Mouse (Mus musculus): Measurements from ENCODE around the gene Slc35f3.

Gene Slc35f3

DNA sequence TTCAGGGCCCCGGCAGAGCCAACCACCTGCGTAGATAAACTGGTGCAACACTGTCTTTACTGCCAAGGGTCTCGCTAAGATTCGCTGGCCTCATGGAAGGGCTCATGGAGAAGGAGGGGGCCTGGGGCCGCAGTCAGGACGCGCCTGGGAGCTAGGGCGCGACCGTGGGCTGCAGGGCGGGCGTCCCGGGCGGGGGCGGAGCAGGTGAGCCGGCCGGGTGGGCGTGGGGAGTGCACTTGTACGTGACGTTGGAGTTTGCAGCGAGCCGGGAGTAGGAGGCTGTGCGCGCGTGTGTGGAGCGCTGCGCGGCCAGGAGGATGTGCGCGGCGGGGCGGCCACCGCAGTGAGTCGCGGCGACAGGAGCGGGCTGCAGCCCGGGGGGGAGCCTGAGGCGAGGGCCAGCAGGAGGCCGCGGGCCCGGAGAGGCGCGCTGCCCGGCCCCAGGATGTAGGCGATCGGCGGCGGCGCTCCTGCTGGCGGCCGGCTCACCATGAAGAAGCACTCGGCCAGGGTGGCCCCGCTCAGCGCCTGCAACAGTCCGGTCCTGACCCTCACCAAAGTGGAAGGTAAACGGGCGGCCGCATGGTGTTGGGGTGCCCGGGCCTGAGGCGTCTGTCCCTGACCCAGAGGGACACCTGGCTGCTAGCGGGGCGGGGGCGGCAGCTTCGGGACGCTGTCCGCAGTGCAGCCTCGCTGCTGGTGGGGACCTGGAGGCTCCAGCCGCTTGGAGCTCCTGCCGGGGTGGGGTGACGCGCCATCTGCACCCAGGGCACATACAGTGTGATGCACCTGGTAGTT lies at the start of gene Slc35f3:
TSS of gene Slc35f3 (plus strand) at position 263 of the 798 bp plus-strand sequence.
- DNase-seq, result peak; percentile 75

DNA sequence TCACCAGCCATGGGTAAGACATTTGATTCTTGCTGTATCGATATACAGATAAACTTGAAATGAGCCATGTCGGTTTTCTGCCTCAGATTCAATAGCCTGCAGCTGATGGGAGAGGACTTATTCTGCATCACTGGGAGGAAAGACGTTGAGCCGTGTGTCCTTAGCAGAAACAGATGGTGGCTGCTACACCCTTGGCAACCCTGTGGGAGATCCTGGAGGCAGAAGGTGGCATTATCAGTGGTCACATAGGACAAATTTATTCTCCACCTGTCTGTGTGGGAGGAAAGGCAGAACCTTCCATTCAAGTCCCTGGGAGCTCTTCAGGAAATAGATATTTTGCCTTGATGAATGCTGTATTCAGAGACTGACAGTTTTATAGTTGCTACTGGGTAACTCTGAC lies 47.9 kb upstream of the Slc35f3 start:
- no peak for DNase-seq

DNA sequence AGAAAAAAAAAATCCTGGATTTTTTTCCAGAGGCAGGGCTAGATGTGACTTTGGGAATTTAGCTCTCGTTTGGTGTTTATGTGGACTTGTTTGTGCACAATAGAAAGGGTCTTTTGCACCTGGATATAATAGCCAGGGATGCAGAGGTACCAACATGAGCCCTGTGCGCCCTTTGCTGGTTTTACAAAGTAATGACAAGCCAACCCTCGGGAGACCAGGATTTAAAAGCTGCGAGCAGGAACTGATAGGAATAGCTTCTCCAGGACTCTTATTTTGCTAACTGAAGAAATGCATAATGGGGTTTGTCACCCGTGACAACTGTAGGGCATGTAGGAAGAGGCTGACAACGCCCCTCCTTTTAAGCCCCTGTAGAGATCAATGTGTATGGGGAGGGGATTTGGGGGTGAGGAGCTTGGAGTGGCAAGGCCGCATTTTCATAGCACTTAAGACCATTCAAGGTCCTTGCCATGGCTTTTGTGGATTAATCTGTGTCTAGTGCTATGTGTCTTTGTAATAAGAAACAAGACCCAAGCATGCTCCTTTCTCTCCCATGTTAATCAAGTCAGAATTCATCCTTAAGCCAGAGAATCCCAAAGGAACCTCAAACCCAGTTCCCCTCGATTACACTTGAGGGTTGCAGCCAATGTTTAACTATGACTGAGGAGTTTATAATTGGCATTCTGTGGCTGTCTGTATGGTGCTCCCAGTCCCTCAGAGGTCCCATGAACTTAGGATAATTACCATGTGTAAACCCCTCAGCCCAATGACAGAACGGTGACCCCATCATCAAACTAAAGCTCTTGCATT lies 41.6 kb upstream of the Slc35f3 start:
- peak; percentile 10 for DNase-seq

DNA sequence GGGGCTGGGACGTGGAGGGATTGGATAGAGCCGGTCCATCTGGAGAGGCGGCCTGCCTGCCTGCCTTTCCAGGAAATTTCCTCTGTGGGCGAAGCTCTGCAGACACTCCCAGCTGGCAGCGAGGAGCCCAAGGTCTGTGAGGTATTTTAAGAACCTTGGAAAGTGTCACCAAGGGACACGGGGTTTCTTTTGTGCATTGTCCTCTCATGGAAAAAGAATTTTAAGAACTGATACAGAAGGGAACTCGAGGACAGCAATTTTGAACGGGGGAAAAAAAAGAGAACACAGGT lies 41.0 kb upstream of the Slc35f3 start:
- no peak for DNase-seq

DNA sequence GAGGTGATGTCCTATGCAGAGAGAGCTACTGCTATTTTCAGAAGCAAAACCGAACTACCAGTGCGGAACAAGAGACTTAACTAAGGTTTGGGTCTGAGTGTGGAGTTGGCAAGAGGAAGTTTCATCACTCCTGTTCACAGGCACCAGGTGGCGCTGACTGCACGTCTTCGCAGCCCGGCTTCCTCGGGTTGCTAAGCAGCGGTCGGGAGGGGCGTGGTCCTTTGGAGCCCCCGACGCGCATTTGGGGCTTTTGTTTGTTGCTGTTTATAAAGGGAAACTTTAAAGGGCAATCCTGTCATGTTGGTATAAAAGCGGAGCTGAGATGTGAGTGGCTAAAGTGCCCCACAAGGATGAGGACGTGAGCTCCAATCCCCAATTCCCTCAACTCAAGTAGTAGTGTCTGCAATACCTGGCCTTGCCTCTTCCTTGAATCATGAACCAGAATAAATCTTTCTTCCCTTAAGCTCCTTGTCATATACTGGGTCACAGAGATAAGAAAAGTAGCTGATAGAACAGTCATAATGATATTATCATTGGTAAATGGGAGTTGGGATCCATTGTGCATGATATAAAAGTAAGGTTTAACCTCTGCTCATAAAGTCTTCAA lies 40.1 kb upstream of the Slc35f3 start:
- DNase-seq, result peak; percentile 90

DNA sequence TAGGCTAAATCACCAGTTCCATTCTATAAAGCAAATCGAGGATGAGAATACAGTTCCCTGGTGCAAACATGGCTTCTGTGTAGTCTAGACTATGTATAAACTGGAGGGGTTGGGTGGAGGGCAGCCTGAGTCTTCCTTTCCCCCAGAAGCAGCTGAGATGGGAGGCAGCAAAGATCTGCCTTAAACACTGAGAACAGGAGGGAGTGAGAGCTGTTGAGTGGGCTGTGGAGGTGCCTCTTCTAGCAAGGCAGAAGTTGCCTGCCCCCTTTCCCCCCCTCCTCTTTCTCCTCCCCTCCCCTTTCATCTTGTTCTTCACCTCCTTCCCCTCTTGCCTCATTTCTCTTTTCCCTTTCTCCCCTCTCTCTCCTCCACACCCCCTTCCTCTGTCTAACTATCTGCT lies 33.2 kb upstream of the Slc35f3 start:
- no peak for DNase-seq

DNA sequence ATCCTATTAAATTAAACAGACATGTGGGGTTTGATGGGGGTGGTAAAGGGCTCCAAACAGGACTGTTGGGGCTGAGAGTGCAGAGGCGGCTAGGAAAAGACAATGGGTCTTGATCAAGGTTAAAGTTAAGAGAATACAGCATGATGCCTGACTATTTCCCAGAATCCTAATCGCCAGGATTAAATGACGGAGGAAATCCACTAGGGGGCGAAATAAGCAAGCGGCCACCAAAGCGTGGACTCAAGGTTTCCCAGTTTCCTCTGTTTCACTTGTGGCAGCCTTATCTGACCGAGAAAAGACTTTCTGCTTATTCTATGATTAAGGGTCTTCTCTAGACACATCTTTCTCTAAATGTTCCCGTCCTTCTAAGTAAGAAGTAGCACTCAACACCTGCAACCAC lies 31.2 kb upstream of the Slc35f3 start:
- peak; percentile 28 for DNase-seq

DNA sequence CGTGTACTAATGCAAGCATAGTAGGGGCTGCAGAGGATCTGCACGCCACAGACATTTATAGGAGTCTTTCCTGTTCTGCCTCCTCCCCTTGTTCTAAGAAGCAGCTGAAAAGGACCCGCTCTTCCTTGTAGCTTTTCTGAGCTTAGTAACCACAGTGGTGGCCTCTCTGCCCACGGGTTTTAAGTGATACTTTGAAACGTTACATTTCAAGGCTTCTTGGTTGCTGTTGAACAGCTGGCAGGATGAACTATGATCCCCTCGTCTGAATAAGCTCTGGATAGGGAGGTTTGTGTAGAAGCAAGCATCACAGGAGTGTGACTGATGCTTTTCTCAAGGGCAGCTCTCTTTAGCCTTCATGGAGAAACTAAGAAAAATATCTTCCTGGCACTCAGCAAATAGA lies 28.6 kb upstream of the Slc35f3 start:
- DNase-seq, result no peak

DNA sequence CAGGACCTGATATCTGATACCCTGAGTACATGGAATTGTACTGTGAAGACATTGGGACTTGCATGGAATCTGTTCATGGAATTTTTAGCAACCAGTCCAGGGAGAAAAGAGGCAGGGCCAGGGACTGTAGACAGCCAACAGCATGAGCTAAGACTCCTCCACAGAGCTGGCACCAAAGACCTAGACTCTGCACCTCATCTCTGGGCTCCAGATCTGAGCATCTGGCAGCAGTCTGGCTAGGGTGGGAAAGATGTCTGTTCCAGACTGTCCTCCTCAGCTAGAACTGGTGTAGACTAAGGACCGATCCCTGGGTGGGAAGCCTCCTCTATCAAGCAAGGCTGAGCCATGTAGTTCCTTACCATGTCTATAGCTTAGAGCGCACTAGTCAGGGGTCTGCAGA lies 25.9 kb upstream of the Slc35f3 start:
- DNase-seq, result no peak

DNA sequence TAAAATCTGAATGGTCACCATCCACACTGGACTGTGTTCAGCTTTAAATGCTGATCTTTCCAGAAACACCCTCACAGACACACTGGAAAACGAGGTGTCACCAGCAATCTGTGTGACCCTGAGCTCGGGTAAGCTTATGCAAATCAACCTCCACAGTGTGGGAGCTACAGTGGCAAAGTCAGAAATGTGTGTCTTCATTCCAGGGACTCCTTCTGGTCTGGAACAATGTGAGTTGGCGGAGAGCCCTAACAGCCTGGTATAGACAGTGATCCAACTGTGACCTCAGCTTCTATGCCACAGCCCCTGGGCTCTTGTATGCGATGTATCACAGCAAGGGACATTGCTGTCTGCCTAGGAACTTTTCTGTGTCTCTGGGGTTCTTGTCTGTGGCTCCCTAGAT lies 25.3 kb upstream of the Slc35f3 start:
- no peak for DNase-seq

DNA sequence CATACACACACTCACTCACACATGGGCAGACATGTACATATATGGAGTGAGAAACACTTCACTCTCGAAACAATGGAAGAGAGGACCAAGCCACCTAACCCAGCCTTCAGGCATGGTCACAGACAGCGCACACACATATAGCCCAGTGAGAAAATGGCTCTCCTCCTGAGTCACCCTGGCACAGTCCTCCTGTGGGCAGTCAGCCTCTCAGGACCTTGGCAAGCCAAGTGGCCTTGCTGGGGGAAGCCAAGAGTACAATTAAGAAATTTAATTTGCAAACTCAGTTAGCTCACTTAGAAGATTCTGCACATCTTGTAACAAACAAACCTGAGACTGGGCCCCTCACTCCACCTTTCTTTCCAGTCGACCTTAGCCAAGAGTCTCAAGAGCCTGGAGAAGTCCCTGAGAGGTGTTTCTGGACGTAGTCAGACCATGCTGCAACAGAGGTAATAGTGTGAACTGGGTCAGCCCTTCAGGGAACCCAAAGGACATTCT lies 23.4 kb upstream of the Slc35f3 start:
- no peak for DNase-seq

DNA sequence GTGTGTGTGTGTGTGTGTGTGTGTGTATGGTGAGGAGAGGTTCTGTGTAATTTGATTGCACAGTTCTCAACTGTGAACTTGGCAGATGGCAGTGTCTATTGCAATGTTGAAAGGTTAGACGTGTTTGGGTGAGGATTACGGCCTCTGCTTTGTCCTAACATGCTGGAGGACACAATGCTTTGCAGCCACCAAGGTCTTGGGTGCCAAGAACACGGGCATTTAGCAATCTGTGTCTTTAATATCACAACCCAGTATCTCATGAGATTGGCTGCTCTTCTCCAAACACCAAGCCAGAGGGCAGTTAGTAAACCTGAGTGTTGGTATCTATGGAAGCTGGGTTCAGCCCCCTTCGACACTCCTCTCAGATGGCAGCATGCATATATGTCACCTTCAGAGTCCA lies 22.5 kb upstream of the Slc35f3 start:
- no peak for DNase-seq

DNA sequence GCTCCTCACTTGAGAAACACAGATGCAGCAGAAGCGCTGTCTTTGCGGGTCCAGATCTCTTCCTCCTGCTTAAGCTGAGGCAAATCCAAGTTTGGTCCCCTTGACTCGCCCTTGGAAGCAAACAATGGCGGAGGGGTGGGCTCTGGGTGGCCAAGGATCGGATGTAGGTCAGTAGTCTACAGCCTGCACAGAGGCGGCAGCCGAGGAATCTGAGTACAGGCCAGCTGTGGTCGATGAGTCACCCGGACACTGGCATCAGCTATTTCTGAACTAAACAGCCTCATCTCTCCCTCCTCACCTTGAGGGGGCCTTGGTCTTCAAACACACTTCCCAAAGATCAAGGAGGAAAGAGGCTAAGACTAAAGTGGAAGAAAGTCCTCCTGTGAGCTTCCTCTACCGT lies 6.4 kb upstream of the Slc35f3 start:
- DNase-seq, result no peak

DNA sequence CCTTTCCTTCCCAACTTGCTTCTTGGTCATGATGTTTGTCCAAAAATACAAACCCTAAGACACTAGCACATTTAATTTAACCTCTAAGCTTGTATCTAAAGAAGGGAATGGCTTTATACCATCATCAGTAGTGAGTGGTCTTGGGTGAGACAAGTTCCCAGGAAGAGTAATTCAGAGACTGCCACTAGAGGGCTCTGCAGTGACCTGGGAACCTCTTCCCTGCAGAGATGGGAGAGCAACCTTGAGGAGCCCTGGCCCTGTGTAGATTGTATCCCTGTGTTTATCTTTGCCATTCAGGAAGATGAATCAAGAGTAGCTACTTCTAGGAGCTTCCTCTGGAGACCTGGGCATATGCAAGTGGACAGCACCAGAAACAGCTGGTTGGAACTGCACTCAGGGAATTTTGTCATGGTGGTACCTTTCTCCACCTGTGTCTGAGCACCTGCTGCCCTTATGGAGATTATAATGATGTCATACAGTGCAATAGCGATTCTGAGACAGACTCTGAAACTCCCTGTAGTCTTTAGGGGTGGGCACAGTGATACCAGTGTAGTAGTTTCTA lies 993 bp upstream of the Slc35f3 start:
- peak; percentile 71 for DNase-seq

DNA sequence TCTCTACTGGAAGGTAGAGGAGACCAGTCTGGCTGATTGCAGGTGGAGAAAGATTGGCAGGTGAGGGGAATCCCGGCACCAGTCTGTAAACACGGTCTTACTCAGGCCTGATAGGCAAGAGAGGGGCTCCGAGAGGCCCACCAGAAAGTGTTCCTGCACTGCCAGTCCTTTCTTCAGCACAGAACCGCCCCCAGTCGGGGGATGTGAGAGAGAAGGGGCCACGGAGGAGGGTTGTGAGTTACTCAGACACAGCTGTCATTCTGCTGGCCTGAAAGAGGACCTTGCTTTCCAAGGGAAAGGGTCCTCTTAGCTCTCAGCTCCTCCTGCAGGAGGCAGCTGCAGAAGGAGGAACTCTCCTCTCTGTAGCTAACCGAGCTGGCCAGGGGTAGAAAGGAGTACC lies 975 bp downstream of the Slc35f3 start:
- no peak for DNase-seq

DNA sequence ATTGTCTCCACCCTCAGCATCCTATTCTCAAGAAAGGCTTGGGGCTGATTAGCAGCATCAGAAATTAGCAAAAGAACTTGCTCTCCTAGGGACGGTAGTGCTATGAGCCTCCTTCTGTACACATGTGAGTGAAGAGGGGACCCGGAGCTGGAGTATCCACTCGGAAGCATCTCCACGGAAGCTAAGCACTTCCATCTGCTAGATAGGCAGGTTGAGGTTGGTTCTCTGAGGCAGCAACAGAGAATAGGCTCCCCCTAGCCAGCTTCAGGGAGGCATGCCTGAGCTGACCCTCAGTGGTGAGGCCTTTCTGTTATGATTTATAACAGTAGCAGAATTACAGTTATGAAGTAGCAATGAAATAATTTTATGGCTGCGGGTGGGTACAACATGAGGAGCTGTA lies 2.0 kb downstream of the Slc35f3 start:
- DNase-seq, result no peak

DNA sequence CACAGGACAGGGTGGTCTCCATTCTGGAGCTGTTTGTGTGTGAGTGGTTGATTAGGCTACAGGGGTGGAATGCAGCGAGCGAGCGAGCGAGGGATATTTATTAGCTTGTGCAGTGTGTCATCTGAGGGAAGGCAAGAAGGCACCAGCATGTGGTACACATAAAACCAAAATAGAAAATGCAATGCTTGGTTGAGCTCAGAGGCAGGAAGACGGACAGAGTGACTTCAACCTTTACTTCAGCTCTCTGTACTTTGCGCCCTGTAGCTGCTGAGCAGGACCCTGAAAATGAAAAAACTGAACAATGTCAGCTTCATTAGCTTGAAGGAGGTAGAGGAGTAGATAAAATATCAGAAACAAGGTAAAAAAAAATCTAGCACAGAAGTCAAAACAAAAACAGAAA lies 3.2 kb downstream of the Slc35f3 start:
- DNase-seq, result peak; percentile 25

DNA sequence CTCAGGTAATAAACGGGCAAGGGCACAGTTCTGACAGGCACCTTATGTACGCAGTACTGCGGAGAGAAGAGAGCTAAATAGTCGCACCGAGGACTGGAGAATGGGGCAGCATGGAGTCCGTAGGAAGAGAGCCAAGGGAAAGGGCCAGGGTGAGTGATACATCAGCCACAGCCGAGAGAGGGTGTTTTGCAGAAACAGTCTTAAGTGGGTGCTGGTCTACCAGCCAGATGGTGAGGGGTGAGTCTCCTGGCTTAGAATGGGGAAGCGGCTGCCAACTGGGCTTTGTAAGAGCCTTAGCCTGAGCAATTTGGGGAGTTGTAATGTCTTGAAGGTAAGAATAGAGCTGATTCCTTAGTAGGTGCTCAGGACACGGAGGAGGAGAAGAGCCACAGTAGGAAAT lies 8.8 kb downstream of the Slc35f3 start:
- DNase-seq, result no peak

DNA sequence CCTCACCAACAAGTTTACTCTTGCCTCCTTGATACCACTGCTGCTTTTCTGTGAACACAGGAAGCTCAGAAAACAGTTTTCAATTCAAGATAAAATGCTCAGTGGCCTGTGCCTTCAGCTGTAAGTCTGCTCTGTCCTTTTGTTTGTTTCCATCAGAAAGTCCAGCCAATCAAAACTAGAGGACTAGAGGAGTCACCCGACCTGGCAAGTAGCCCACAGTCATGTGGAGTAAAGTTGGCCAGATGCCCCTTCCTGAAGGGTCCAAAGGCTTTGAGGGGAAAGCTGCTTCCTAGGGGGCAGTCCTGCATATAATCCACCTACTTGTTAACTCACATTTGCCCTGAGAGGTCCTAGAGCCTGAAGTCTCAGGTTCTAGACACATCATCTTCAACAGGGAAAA lies 10.7 kb downstream of the Slc35f3 start:
- peak; percentile 92 for DNase-seq

DNA sequence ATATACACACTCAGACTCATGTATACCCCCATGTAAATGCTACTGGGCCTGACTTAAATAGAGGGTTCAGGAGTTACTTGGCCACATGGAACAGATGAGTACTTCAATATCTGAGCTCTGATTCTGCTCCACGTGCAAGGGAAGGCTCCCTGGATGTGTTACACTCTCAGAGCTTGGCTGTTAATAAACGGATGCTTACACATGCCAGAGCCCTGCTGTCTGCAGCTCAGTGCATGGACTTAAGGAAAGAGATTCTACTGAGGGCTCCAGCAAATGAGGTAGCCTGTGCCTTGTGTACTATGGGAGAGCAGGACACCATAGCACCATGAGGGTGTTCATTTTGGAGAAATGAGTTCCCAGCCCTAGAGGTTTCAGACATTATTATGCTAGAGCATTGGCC lies 26.6 kb downstream of the Slc35f3 start:
- DNase-seq, result no peak

DNA sequence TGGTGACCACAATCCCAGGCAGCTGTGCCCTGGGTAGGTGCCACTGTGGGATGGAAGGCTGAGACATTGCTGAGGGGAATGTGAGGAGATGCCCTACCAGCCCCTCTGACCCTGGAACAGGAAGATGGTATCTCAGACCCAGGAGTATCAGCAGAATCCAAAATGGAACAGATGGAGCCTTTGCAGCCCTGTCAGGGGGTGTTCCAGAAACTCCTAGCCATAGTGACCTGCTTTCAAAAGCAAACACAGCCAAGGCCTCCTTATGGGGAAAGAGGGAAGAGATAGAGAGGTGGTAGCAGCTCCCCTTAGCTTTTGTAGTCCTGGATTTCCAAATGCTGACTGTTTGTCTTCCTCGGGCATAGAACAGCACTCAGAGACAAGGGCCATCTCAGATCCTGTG lies 27.8 kb downstream of the Slc35f3 start:
- DNase-seq, result no peak

DNA sequence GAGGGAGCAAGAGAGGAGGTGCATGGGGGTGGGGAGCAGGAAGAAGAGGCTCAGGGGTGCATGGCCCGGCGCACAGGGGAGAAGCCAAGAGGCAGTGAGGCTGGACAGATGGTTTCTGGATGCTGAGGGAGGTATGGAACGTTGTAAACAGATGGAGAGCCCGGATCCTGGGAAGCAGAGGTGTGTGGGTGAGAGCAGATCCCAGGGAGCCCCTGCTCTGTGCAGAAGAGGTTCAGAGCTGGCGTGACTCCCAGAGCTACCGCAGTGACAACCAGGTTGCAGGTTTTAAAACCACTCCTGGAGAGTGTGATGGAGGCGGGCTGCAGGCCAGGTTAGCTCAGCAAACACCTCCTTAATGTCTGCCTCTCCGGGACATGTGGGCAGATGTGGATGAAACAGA lies 28.4 kb downstream of the Slc35f3 start:
- DNase-seq, result no peak

DNA sequence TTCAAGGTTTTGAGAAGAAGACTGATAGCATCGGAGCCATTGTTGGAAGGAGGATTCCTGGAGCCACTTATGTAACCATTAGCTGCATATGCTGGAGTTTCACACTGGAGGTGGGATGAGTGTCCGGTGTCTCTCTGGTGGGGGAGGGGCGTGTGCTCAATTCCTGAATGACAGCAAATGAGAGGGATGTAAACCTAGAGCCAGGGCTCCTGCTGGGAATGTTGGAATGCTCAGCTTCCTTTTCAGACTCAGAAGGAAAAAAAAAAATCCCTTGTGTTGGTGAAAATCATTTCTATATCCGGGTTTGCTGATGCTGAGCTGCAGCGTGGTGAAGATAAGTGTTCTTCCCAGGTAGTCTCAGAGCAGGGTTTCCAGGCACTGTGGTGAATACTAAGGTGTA lies 29.4 kb downstream of the Slc35f3 start:
- no peak for DNase-seq

DNA sequence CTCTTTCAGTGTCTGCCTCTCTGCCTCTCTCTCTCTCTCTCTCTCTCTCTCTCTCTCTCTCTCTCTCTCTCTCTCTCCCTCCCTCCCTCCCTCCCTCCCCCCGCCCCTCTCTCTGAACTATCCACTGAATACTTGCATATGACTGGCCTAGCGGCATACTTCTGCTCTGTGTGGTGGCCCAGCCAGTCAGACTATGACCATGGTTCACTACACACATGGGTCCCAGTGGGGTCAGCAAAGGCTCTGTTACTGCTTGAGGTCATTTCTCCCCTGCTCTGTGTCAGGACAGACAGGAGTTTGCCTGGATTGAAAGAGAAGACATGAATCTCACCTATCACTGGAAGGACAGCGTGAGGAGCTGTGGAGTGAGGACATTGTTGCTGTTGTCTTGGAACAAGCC lies 40.5 kb downstream of the Slc35f3 start:
- DNase-seq, result no peak

All from kidney, postnatal 10 days (tissue).